Mouse (Mus musculus): ENCODE measurements around the gene Wdr93.

DNA sequence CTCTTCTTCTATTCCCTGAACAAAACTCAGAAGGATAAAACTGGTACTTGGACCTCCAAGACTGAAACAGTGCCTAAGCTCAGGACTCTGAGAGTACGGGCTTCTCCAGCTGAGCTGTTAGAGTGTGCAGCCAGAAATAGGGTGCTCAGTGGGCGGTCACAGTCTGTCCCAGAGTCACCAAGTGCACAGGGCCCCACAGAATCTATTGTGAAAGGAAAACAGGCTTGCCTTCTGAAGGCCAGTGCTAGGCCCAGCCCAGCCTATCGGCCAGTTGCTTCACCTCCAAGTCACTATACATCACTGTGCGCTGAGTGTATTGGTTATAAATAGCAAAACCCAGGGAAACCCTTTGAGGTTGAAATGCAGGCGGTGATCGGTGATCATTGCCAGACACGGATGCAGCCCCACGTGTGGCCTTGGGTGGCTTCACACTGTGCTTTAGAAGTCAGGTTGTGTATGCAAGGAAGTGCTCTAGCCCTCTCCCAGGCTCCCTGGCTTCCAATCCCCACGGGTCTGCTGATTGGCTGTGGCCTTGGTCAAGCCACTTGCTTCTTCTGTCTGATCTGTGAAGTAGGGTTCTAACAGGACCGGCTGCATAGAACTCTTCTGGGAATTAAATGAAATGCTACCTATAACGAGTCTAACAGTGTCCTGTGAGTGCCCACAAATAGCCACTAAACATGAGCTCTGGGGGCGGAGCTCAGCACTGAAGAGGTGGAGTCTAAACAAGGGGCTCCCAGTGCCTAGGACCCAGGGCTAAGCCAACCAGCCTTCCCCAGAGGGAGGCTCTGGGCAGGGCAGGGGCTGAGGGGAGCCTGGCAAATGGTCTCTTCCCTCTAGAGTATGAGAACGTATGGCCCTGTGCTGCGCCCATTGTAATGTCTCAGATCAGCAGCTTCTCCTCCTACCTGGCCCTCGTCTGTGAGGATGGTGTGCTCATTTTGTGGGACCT lies 28.9 kb downstream of the Wdr93 start:
- no peak for TF ChIP-seq POLR2A (IDR thresholded peaks at IDR 0.05; ENCODE audit: borderline replicate concordance, control insufficient read depth, low read depth, low read length)
- TF ChIP-seq CTCF (IDR thresholded peaks at IDR 0.05; ENCODE audit: control insufficient read depth, insufficient read depth, low read length) = no peak

All from bone marrow, adult 2 months (tissue).